Mouse (Mus musculus): ENCODE data around the gene Gm17359.

DNA sequence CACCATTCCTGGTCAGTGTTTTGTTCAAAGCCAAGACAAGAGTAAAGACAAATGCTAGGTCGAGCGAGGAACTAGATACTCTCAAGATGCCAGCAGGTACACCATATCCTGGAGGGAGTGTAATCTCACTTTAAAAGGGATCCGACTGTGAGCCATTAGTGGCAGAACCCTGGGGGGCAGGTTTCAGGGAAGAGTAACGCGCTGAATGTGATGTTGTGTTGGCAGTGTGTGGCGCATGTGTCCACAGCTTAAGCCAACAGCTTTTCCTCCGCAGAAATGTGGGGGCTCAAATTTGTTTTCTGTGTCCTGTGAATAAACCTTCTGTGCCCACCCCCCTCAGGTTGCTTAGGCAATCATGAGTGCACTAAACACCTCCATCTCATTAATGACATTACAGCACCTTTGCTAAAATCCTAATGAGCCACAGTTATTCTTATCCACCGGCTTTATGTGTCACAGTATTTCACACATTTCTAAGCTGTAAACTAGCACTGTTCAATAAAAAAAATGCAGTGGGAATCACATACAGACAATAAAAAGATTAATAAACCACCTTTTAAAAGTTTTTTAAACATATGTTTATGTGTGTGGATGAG, 49.1 kb downstream of the Gm17359 start:
- no peak for TF ChIP-seq POLR2A (IDR thresholded peaks at IDR 0.05; ENCODE audit: control insufficient read depth, low read depth, low read length)
- no peak for TF ChIP-seq CTCF (IDR thresholded peaks at IDR 0.05; ENCODE audit: control insufficient read depth, insufficient read depth, insufficient replicate concordance, low read depth, low read length)

Data from testis, adult 2 months (tissue).